Mouse (Mus musculus): Measurements from ENCODE around the gene Cd59a. TPM values are rescaled to one million over a fixed set of nuclear protein-coding genes. Genes with fewer than 3 reads are reported as not detected.
"Not testable (repeated sequence)": the region's sequence is repeated elsewhere in the genome, so short reads cannot be mapped to it uniquely, and the experiment has no call there.

The Cd59a gene
- polyA plus RNA-seq, 1 experiment: 31.6 TPM

DNA sequence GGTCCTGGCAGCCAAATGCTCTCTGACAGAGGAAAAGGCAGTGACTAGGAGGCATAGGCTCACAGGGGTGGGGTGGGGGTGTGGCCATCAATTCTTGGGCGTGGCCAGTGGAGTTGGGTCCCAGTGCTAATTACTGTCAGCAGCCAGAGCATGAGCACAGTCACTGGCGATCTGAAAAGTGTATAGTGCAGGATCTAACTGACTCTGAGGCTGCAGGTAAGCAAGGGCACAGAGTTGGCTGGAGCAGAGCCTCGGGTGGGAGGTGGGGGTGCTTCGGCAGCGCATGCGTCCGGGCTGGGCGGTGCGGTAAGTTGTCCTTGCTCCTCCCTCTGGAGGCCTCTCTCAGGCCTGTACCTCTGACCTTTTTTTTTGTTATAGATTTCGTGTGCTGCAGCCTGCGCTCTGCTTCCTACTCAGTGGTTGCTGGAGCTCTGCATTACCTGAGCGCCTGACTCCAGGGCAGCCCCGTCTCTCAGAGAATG is 25.9 kb upstream of the Cd59a start, which contains the start of gene Cd59b:
Gene Cd59b, plus strand, starts transcription at position 146 of the 482 bp plus-strand sequence.
- peak; percentile 73 for DNase-seq
- Histone ChIP-seq H3K4me1 (ENCODE audit: control insufficient read depth, insufficient read depth, low read length) (no peaks in the 10 kb centered on the region), H3K27me3 (replicated peaks; ENCODE audit: control insufficient read depth, insufficient read depth, low read length) (no peaks in the 10 kb centered on the region), H3K4me3 (ENCODE audit: insufficient read depth, low read depth, low read length) (peak within 1 kb of the TSS; percentile 49), H3K27ac (ENCODE audit: insufficient read depth, low read depth, low read length) (peak within 1 kb of the TSS; percentile 29; the same call in 1 of the 2 replicates), H3K36me3 (ENCODE audit: control insufficient read depth, insufficient read depth, low read length) (no peaks in the 10 kb centered on the region)
- WGBS: 11% methylated on average over 13 of the region's 13 CpGs
- TF ChIP-seq CTCF (conservative IDR thresholded peaks at IDR 0.05; ENCODE audit: insufficient read depth, insufficient read length, low read depth, low read length) (no peak), POLR2A (IDR thresholded peaks at IDR 0.05; ENCODE audit: low read depth, low read length) (no peak)

DNA sequence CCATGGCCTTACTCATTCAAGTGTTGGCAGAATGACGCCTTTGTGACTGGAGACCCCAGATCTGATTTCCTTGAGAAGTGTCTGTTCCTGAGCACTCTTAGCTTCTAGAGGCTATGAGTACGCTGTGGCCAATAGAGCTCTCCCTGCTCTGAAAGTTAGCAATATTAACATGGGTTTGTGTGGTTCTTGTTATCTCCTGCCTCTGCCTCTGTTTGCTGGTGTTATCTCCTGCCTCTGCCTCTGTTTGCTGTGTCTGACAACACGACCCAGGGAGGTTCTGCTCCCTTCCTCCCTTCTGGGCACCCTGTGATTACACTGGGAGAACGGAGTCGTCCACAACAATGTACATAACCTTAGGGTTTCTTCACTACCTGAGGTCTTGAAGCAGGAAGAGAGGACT is 17.3 kb upstream of the Cd59a start:
- not testable (repeated sequence) for H3K4me1 ChIP-seq (ENCODE audit: control insufficient read depth, insufficient read depth, low read length); H3K4me3 ChIP-seq (ENCODE audit: insufficient read depth, low read depth, low read length); H3K27ac ChIP-seq (ENCODE audit: insufficient read depth, low read depth, low read length); H3K27me3 ChIP-seq (replicated peaks; ENCODE audit: control insufficient read depth, insufficient read depth, low read length); DNase-seq; H3K36me3 ChIP-seq (ENCODE audit: control insufficient read depth, insufficient read depth, low read length)
- 81% methylated on average over 5 of the region's 5 CpGs for WGBS

DNA sequence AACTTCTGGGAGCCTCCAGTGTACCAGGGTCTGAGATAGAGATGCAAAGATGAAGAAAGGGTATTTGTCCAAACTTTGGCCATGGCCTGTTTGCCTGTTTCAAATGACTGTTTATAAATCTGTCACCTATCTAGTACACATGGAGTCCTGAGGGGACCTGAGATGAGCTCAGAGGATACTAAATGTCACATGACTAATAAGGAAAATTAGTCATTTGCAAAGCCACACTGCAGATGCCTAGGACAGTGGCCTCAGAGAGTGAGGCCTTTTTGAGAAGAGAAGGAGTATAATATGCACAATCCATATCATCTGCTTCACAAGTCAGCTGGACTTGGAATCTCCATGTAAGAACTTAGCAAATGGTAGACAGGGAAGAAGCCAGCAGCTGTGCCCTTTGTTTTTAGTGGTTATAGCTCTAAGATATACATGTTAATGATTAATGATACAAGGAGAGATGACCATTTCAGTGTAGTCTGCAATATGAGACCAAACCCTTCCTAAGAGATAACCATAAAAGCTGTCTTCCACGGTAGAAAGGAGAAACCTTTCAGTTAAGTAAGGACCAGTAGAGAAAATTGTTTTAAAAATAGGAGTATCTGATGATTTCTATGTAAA is 14.1 kb upstream of the Cd59a start:
- not testable (repeated sequence) for H3K4me1 ChIP-seq (ENCODE audit: control insufficient read depth, insufficient read depth, low read length); H3K36me3 ChIP-seq (ENCODE audit: control insufficient read depth, insufficient read depth, low read length); H3K4me3 ChIP-seq (ENCODE audit: insufficient read depth, low read depth, low read length); H3K27ac ChIP-seq (ENCODE audit: insufficient read depth, low read depth, low read length); DNase-seq; H3K27me3 ChIP-seq (replicated peaks; ENCODE audit: control insufficient read depth, insufficient read depth, low read length)
- WGBS: no CpG with 5 or more reads among the region's 1 CpGs

DNA sequence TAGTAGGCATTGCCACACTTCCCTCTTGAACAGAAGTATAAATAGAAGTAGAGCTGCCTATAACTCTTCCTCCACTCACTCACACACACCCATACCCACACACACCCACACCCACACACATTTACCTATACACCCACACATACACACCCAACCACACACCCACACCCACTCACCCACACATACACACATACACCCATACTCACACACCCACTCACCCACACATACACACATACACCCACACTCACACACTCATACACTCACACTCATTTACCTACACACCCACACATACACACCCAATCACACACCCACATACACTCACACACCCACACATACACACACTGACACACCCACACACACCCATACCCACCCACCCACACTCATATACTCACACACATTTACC is 13.1 kb upstream of the Cd59a start:
- H3K4me3 ChIP-seq (ENCODE audit: insufficient read depth, low read depth, low read length): no peak overlapping the region
- H3K27ac ChIP-seq (ENCODE audit: insufficient read depth, low read depth, low read length): no peak overlapping the region

DNA sequence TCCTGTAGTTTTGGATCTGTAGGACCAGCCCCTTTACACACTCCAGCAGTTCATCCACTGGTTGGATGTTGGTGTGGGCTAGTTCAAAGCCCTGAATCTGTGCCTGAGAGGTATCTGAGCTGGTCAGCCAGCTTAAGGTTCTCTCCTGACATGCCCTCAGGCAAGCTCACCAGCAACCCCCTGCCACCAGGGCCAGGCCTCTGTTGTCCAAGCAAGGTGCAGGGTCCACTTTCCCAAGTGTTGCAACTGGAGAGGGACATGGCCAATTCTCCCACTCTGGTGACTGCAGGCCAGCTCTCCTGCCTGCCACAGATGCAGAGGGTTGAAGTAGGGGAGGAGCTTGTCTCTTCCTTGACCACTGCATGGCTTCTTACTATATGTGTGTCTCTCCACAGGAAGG is 11.6 kb upstream of the Cd59a start:
- H3K27me3 ChIP-seq (replicated peaks; ENCODE audit: control insufficient read depth, insufficient read depth, low read length); H3K4me1 ChIP-seq (ENCODE audit: control insufficient read depth, insufficient read depth, low read length); H3K36me3 ChIP-seq (ENCODE audit: control insufficient read depth, insufficient read depth, low read length); DNase-seq; H3K4me3 ChIP-seq (ENCODE audit: insufficient read depth, low read depth, low read length); H3K27ac ChIP-seq (ENCODE audit: insufficient read depth, low read depth, low read length): not testable (repeated sequence)

More for the DNA sequence above, 13.1 kb upstream of the Cd59a start:
- Histone ChIP-seq H3K4me1 (ENCODE audit: control insufficient read depth, insufficient read depth, low read length) (no peaks in the 10 kb centered on the region), H3K27me3 (replicated peaks; ENCODE audit: control insufficient read depth, insufficient read depth, low read length) (no peaks in the 10 kb centered on the region), H3K36me3 (ENCODE audit: control insufficient read depth, insufficient read depth, low read length) (no peaks in the 10 kb centered on the region)
- TF ChIP-seq CTCF (conservative IDR thresholded peaks at IDR 0.05; ENCODE audit: insufficient read depth, insufficient read length, low read depth, low read length) (no peak), POLR2A (IDR thresholded peaks at IDR 0.05; ENCODE audit: low read depth, low read length) (no peak)
- DNase-seq: no peak

DNA sequence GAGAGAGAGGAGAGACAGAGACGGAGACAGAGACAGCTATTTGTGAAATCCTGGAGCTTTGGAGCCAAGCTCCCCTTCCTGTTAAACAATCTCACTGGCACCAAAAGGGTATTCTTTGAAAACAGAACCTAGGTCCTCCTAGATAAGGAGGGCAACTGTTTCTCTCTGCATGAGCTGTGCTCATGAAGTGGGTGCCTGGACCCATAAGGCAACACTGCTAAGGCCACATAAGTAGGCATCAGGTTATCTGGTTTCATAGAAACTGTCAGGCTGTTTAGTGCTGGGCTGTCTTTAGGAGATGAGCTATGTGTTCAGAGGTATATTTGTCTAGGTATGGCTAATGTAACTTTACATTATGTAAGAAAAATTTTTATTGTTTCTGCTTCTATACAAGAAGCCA is 8.0 kb upstream of the Cd59a start:
- H3K27me3 ChIP-seq (replicated peaks; ENCODE audit: control insufficient read depth, insufficient read depth, low read length); H3K4me1 ChIP-seq (ENCODE audit: control insufficient read depth, insufficient read depth, low read length); DNase-seq; H3K27ac ChIP-seq (ENCODE audit: insufficient read depth, low read depth, low read length); H3K4me3 ChIP-seq (ENCODE audit: insufficient read depth, low read depth, low read length); H3K36me3 ChIP-seq (ENCODE audit: control insufficient read depth, insufficient read depth, low read length): not testable (repeated sequence)
- 80% methylated on average over 1 of the region's 1 CpGs for WGBS

DNA sequence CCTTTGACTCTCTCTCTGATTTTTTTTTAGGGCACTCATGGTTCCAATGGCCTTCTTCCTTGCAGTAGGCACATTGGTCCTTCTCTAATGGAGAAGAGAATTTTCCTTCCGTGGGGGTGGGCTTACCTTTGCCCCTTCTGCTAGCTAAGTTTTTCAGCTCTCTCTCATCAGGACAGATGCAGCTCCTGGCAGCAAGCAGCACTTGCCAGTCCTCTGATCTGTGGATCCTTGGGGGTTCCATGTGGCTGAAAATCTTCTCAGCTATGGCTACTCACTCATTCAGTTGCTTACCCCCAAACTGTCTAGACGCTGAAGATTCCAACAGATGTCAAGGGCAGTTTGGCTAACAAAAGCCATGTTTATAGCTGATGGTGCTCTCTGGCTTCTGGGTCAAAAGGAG is 2.3 kb upstream of the Cd59a start:
- no peak overlapping the region for H3K4me3 ChIP-seq (ENCODE audit: insufficient read depth, low read depth, low read length)
- no peaks in the 10 kb centered on the region for H3K27me3 ChIP-seq (replicated peaks; ENCODE audit: control insufficient read depth, insufficient read depth, low read length)
- H3K27ac ChIP-seq (ENCODE audit: insufficient read depth, low read depth, low read length): no peak overlapping the region
- H3K4me1 ChIP-seq (ENCODE audit: control insufficient read depth, insufficient read depth, low read length): no peaks in the 10 kb centered on the region; the same call in 1 of the 2 replicates
- H3K36me3 ChIP-seq (ENCODE audit: control insufficient read depth, insufficient read depth, low read length): no peaks in the 10 kb centered on the region
- DNase-seq: no peak
- TF ChIP-seq CTCF (conservative IDR thresholded peaks at IDR 0.05; ENCODE audit: insufficient read depth, insufficient read length, low read depth, low read length) (no peak), POLR2A (IDR thresholded peaks at IDR 0.05; ENCODE audit: low read depth, low read length) (no peak)
- WGBS: 72% methylated on average over 2 of the region's 2 CpGs

DNA sequence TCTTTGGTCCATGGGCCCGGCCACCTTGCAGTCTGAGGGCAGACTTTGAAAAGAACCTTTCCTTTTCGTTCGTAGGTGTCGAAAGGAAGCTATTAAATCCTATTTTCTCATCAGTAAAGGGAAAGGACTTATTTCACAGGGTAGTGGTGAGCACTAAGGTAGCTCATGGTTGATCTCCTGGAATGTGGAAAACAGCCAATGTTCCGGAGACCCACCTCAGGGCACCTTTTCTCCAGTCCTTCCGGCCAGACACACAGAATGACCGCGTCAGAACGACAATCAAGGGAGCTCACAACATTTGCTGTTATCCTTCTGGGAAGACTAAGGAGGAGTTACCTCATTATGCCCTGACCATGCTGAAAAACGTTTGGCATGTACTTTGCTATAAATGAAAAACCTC is 655 bp downstream of the Cd59a start:
- H3K27ac ChIP-seq (ENCODE audit: insufficient read depth, low read depth, low read length): peak overlapping the region; percentile 94
- DNase-seq: peak; percentile 19
- H3K4me1 ChIP-seq (ENCODE audit: control insufficient read depth, insufficient read depth, low read length): no peaks in the 10 kb centered on the region; the same call in 1 of the 2 replicates
- H3K27me3 ChIP-seq (replicated peaks; ENCODE audit: control insufficient read depth, insufficient read depth, low read length): no peaks in the 10 kb centered on the region
- TF ChIP-seq CTCF (conservative IDR thresholded peaks at IDR 0.05; ENCODE audit: insufficient read depth, insufficient read length, low read depth, low read length) (no peak), POLR2A (IDR thresholded peaks at IDR 0.05; ENCODE audit: low read depth, low read length) (no peak)
- WGBS: 11% methylated on average over 10 of the region's 10 CpGs
- peak overlapping the region; percentile 79 for H3K4me3 ChIP-seq (ENCODE audit: insufficient read depth, low read depth, low read length)
- H3K36me3 ChIP-seq (ENCODE audit: control insufficient read depth, insufficient read depth, low read length): no peaks in the 10 kb centered on the region

DNA sequence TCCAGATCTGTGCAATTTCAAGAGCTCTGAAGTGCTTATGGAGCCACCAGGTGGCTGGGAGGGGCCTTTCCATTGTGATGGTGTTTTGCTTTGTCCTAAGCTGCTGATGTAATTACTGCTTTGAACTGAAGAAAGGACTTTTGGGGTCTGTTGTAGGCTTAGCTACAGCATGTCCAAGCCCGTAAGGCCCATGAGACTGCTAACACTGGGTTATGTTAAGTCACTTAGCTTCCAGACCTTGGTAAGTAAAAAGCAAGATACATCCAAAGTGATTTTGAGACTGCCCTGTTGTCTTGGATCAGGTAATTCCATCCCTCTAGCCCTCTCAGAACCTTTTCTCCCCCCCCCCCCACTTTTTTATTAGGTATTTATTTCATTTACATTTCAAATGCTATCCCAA is 1.2 kb downstream of the Cd59a start:
- not testable (repeated sequence) for DNase-seq; H3K4me3 ChIP-seq (ENCODE audit: insufficient read depth, low read depth, low read length); H3K36me3 ChIP-seq (ENCODE audit: control insufficient read depth, insufficient read depth, low read length); H3K4me1 ChIP-seq (ENCODE audit: control insufficient read depth, insufficient read depth, low read length); H3K27me3 ChIP-seq (replicated peaks; ENCODE audit: control insufficient read depth, insufficient read depth, low read length)
- peak overlapping the region; percentile 94; the same call in 1 of the 2 replicates for H3K27ac ChIP-seq (ENCODE audit: insufficient read depth, low read depth, low read length)
- 72% methylated on average over 1 of the region's 1 CpGs for WGBS

DNA sequence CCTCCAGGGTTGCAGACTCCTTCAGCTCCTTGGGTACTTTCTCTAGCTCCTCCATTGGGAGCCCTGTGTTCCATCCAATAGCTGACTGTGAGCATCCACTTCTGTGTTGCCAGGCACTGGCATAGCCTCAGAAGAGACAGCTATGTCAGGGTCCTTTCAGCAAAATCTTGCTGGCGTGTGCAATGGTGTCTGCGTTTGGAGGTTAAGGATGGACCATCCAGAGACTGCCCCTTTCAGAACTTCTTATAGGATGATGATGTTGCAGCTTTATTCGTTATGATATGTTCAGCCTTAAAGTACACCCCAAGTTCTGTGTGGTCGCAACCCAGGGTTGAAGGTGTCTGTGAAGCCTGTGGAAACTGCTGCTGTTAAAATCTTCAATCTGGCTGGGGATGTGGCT is 1.8 kb downstream of the Cd59a start:
- not testable (repeated sequence) for H3K4me1 ChIP-seq (ENCODE audit: control insufficient read depth, insufficient read depth, low read length); H3K36me3 ChIP-seq (ENCODE audit: control insufficient read depth, insufficient read depth, low read length); DNase-seq; H3K27me3 ChIP-seq (replicated peaks; ENCODE audit: control insufficient read depth, insufficient read depth, low read length); H3K4me3 ChIP-seq (ENCODE audit: insufficient read depth, low read depth, low read length); H3K27ac ChIP-seq (ENCODE audit: insufficient read depth, low read depth, low read length)
- 95% methylated on average over 4 of the region's 4 CpGs for WGBS
